Mouse (Mus musculus) c-Kit-positive CD71-negative TER-119-negative erythroid progenitor cells, embryonic 14.5 days (primary cell): ENCODE measurements around the gene Tesk1.

Experiments
- DNase-seq: peaks from one replicate; pipeline ENCODE4 v3.0.0-alpha.2; 2013; ENCODE audit warnings: low read depth

The Tesk1 gene

DNA sequence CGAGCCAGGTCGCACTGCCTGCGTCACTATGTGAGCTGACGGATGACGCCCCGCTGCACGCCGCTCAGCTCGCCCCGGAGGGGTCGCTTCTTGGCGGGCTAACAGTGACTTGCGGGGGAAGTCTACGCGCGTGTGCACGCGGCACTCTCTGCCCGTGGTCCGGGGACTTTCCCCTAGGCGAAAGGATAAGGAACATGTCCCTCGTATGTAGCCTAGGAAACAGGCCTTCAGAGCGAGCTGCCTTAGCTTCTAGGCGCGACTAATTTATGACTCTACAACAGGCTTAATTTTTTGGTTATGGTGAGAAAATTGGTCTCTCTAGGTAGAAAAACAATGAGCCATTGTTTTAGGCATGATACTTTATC, 51.1 kb downstream of the Tesk1 start, which contains the start of gene Ccdc107:
Gene Ccdc107 (plus strand): TSS at position 80 of the 365 bp plus-strand sequence.
- peak; percentile 84 for DNase-seq

DNA sequence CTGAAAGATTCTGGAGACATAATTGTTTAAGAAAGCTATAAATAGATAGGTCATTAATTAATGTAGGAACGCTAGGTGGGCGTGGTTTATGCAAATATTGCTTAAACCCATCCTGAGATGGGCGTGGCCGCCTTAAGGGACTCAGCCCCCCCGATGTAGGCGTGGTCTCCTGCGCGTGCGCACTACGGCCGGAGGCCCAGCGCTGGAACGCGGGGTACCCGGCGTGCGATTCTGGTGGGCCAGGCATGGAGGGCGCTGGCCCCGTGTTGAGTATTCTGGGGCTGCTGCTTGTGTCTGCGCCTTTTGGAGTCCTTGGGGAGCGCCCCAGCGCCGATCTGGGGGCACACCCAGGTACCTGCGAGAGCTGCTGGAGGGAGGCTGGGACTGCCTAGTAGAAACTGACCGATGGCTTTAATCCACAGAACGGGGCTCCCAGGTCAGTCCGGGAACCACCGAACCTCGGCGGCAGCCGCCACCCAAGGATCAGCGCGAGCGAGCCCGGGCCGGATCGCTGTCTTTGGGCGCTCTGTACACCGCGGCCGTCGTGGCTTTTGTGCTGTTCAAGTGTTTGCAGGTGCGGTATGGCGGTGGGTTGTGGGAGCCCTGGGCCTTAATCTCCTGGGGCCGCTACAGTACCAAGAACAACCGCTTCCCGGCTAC, 51.6 kb downstream of the Tesk1 start:
- DNase-seq, result peak; percentile 93

DNA sequence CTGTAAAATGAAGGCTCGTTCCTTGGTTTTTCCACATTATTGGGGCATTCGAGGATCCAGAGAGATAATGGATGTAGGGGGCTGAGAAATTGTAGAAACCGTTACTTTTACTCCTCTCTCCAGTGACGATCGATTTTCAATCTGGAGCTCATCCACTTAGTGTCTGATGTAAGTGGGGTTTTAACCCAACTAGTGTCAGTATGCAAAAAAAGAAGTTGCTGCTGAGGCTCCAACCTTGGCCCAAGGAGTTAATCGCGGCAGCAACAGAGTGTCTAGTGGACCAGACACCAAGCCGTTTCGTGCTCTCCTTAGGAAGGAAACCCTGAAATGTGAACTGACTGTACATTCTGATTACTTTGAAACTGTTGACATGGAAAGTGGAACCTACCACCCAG, 52.1 kb downstream of the Tesk1 start:
- no peak for DNase-seq

DNA sequence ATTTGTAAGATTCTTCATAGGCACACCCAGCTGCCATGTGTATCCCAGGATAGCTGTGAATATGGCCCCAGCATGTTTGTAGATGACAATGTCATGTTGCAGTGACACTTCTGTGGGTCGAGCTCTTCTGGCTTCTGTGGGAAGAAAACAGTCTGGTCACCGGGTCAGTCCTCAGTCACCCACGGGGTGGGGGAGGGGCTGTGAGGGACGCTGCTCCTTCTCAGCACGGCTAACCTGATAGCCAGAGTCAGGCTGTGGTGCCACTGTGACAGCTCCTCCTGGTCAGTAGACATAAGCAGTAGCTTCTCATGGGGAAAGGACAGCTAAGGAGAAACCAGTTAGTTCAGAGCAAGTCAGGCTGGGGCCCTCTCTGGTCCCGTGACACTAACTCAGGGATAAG, 54.8 kb downstream of the Tesk1 start:
- no peak for DNase-seq

DNA sequence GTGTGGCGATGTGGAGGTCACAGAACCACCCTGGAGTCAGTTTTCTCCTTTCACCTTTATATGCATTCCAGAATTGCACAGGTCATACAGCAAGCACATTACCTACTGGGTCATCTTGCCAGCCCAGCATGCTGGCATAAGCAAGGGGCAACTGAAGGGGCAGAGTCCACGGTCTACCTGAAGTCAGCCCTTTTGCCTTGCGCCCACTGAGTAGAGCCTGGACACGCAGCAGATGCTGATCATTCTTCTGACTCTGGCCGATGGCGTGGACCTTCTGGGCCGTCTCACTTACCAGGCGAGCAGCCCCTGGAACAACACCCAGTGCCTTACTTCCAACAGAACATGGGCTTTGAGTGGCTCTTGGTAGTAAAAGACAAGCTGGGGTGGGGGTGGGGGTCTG, 55.7 kb downstream of the Tesk1 start:
- no peak for DNase-seq
